Mouse (Mus musculus) liver, embryonic 12.5 days (tissue): ENCODE data around the gene Cygb. TPM values are rescaled to one million over a fixed set of nuclear protein-coding genes. Genes with fewer than 3 reads are reported as not detected.
"Not testable (repeated sequence)": the region's sequence is repeated elsewhere in the genome, so short reads cannot be mapped to it uniquely, and the experiment has no call there.

Experiments used
- ATAC-seq: fragments of 200-750 bp; cut with Nextera tagmentation; 2 replicates; pipeline ENCODE4 v1.8.0; 2017; ENCODE audit warnings: moderate number of reproducible peaks, mild to moderate bottlenecking, moderate library complexity
- H3K27ac ChIP-seq: fragments of 300-500 bp; sonication (generic); 2 replicates; pipeline ENCODE4 v1.5.1; 2016; ENCODE audit warnings: mild to moderate bottlenecking
- H3K27me3 ChIP-seq: fragments of 300-500 bp; sonication (generic); replicated peaks from 2 replicates; pipeline ENCODE4 v1.6.1; 2016; ENCODE audit warnings: mild to moderate bottlenecking, moderate library complexity
- H3K36me3 ChIP-seq: fragments of 300-500 bp; sonication (generic); 2 replicates; pipeline ENCODE4 v1.6.1; 2016; ENCODE audit warnings: mild to moderate bottlenecking, moderate library complexity
- H3K4me1 ChIP-seq: fragments of 300-500 bp; sonication (generic); 2 replicates; pipeline ENCODE4 v1.6.1; 2016
- H3K4me2 ChIP-seq: fragments of 300-500 bp; sonication (generic); 2 replicates; pipeline ENCODE4 v1.6.1; 2016; ENCODE audit warnings: mild to moderate bottlenecking, moderate library complexity
- H3K4me3 ChIP-seq: fragments of 300-500 bp; sonication (generic); 2 replicates; pipeline ENCODE4 v1.5.1; 2016; ENCODE audit warnings: mild to moderate bottlenecking, moderate library complexity
- H3K9ac ChIP-seq: fragments of 300-500 bp; sonication (generic); 2 replicates; pipeline ENCODE4 v1.6.1; 2016; ENCODE audit warnings: mild to moderate bottlenecking, moderate library complexity
- H3K9me3 ChIP-seq: fragments of 300-500 bp; sonication (generic); replicated peaks from 2 replicates; pipeline ENCODE4 v1.6.1; 2016; ENCODE audit warnings: mild to moderate bottlenecking, moderate library complexity
- WGBS: fragments of 180-500 bp; shearing (Covaris S2); methylation state at CpG from one replicate; pipeline ENCODE4 v1.1.7; 2016; ENCODE audit not compliant: insufficient replicate concordance; 5-methylcytosine and 5-hydroxymethylcytosine counted together
- polyA plus RNA-seq: library from polyadenylated mRNA; unstranded; fragments of >200 nt; fragmentation: Nextera tagmentation; extraction: Ambion mirVana; gene quantifications from 2 replicates; pipeline ENCODE4 v1.2.1, GENCODE M21; 2016

The Cygb gene
- polyA plus RNA-seq, 1 experiment from 2014 or later: 0.83 TPM

GRCm38 (mm10) chr11:116671845-116672434 lies 17.8 kb upstream of the Cygb start:
- H3K4me1 ChIP-seq: peaks cover 67% of the 10 kb centered on the region
- H3K9ac ChIP-seq: peak overlapping the region; percentile 91
- H3K9me3 ChIP-seq: no peaks in the 10 kb centered on the region
- peak overlapping the region; percentile 84 for H3K27ac ChIP-seq
- H3K4me2 ChIP-seq: peak overlapping the region; percentile 84
- H3K27me3 ChIP-seq: no peaks in the 10 kb centered on the region
- WGBS: under 1% methylated on average over 24 of the region's 24 CpGs
- no peak; the same call in 1 of the 2 replicates for ATAC-seq
- H3K36me3 ChIP-seq: peaks cover 44% of the 10 kb centered on the region
- peak overlapping the region; percentile 88 for H3K4me3 ChIP-seq

GRCm38 (mm10) chr11:116671112-116671844 lies 17.2 kb upstream of the Cygb start:
- H3K36me3 ChIP-seq: peaks cover 37% of the 10 kb centered on the region
- H3K27me3 ChIP-seq: no peaks in the 10 kb centered on the region
- H3K9me3 ChIP-seq: no peaks in the 10 kb centered on the region
- ATAC-seq: peak; percentile 84
- peak overlapping the region; percentile 91 for H3K9ac ChIP-seq
- H3K4me2 ChIP-seq: peak overlapping the region; percentile 84
- H3K4me3 ChIP-seq: peak overlapping the region; percentile 88
- H3K4me1 ChIP-seq: peaks cover 67% of the 10 kb centered on the region
- WGBS: under 1% methylated on average over 45 of the region's 45 CpGs
- peak overlapping the region; percentile 84 for H3K27ac ChIP-seq

GRCm38 (mm10) chr11:116670386-116670785 lies 16.3 kb upstream of the Cygb start:
- Histone ChIP-seq H3K36me3 (peaks cover 28% of the 10 kb centered on the region), H3K9ac (peak overlapping the region; percentile 91; the same call in 1 of the 2 replicates), H3K4me1 (peaks cover 65% of the 10 kb centered on the region), H3K4me3 (peak overlapping the region; percentile 88; the same call in 1 of the 2 replicates), H3K27me3 (no peaks in the 10 kb centered on the region), H3K4me2 (peak overlapping the region; percentile 84), H3K27ac (0 out of 2 replicates have a peak overlapping the region, but pooled peaks have one; percentile 10), H3K9me3 (no peaks in the 10 kb centered on the region)
- 83% methylated on average over 7 of the region's 7 CpGs for WGBS
- ATAC-seq: no peak

GRCm38 (mm10) chr11:116669787-116670365 lies 15.8 kb upstream of the Cygb start:
- Histone ChIP-seq H3K36me3 (peaks cover 23% of the 10 kb centered on the region), H3K9me3 (no peaks in the 10 kb centered on the region), H3K4me2 (peak overlapping the region; percentile 9), H3K9ac (no peak overlapping the region), H3K27ac (0 out of 2 replicates have a peak overlapping the region, but pooled peaks have one; percentile 10), H3K27me3 (no peaks in the 10 kb centered on the region), H3K4me1 (peaks cover 60% of the 10 kb centered on the region), H3K4me3 (no peak overlapping the region)
- WGBS: 26% methylated on average over 13 of the region's 13 CpGs
- peak; percentile 48 for ATAC-seq

- Histone ChIP-seq H3K9me3 (no peaks in the 10 kb centered on the region), H3K36me3 (peaks cover 17% of the 10 kb centered on the region), H3K27me3 (peaks cover 4% of the 10 kb centered on the region), H3K27ac (no peak overlapping the region), H3K4me3 (no peak overlapping the region), H3K9ac (no peak overlapping the region), H3K4me2 (peak overlapping the region; percentile 9), H3K4me1 (peaks cover 57% of the 10 kb centered on the region)
- no peak for ATAC-seq
- 42% methylated on average over 5 of the region's 5 CpGs for WGBS
Measured at GRCm38 (mm10) chr11:116669316-116669715, 15.2 kb upstream of the Cygb start.

- Histone ChIP-seq H3K4me2 (no peak overlapping the region), H3K27ac (no peak overlapping the region), H3K36me3 (peaks cover 13% of the 10 kb centered on the region), H3K27me3 (peaks cover 9% of the 10 kb centered on the region), H3K4me1 (peaks cover 57% of the 10 kb centered on the region), H3K9me3 (no peaks in the 10 kb centered on the region), H3K4me3 (no peak overlapping the region), H3K9ac (no peak overlapping the region)
- no peak for ATAC-seq
- 44% methylated on average over 7 of the region's 7 CpGs for WGBS
Measured at GRCm38 (mm10) chr11:116668839-116669238, 14.7 kb upstream of the Cygb start.

- H3K9ac ChIP-seq: no peak overlapping the region
- no peaks in the 10 kb centered on the region for H3K9me3 ChIP-seq
- H3K27me3 ChIP-seq: peaks cover 13% of the 10 kb centered on the region
- H3K4me1 ChIP-seq: peaks cover 55% of the 10 kb centered on the region
- no peak overlapping the region for H3K4me2 ChIP-seq
- no peak for ATAC-seq
- H3K4me3 ChIP-seq: no peak overlapping the region
- peaks cover 8% of the 10 kb centered on the region for H3K36me3 ChIP-seq
- H3K27ac ChIP-seq: no peak overlapping the region
- 50% methylated on average over 10 of the region's 10 CpGs for WGBS
Measured at GRCm38 (mm10) chr11:116668381-116668825, 14.3 kb upstream of the Cygb start.

- H3K9me3 ChIP-seq: no peaks in the 10 kb centered on the region
- H3K9ac ChIP-seq: no peak overlapping the region
- WGBS: 70% methylated on average over 8 of the region's 8 CpGs
- H3K4me1 ChIP-seq: peaks cover 50% of the 10 kb centered on the region
- no peak overlapping the region for H3K27ac ChIP-seq
- no peak overlapping the region for H3K4me2 ChIP-seq
- H3K27me3 ChIP-seq: peaks cover 18% of the 10 kb centered on the region
- no peak for ATAC-seq
- H3K4me3 ChIP-seq: no peak overlapping the region
- H3K36me3 ChIP-seq: peaks cover 4% of the 10 kb centered on the region
Measured at GRCm38 (mm10) chr11:116667930-116668329, 13.8 kb upstream of the Cygb start.

- H3K36me3 ChIP-seq, ATAC-seq, H3K9ac ChIP-seq, H3K4me2 ChIP-seq, H3K9me3 ChIP-seq, H3K27ac ChIP-seq, H3K4me3 ChIP-seq: not testable (repeated sequence)
- Histone ChIP-seq H3K27me3 (peaks cover 27% of the 10 kb centered on the region), H3K4me1 (peaks cover 44% of the 10 kb centered on the region)
- 49% methylated on average over 3 of the region's 5 CpGs for WGBS
Measured at GRCm38 (mm10) chr11:116667012-116667411, 12.9 kb upstream of the Cygb start.

- Histone ChIP-seq H3K4me3 (no peak overlapping the region), H3K36me3 (no peaks in the 10 kb centered on the region), H3K9me3 (no peaks in the 10 kb centered on the region), H3K4me1 (peaks cover 47% of the 10 kb centered on the region), H3K27ac (no peak overlapping the region), H3K27me3 (peaks cover 31% of the 10 kb centered on the region), H3K4me2 (no peak overlapping the region), H3K9ac (no peak overlapping the region)
- WGBS: 70% methylated on average over 9 of the region's 9 CpGs
- ATAC-seq: no peak
Measured at GRCm38 (mm10) chr11:116666566-116666965, 12.5 kb upstream of the Cygb start.

GRCm38 (mm10) chr11:116665289-116665688 lies 11.2 kb upstream of the Cygb start:
- Histone ChIP-seq H3K27me3 (peaks cover 44% of the 10 kb centered on the region), H3K36me3 (no peaks in the 10 kb centered on the region), H3K27ac (no peak overlapping the region), H3K9me3 (no peaks in the 10 kb centered on the region), H3K9ac (no peak overlapping the region), H3K4me1 (peaks cover 48% of the 10 kb centered on the region), H3K4me2 (no peak overlapping the region), H3K4me3 (no peak overlapping the region)
- no peak for ATAC-seq
- WGBS: 61% methylated on average over 10 of the region's 10 CpGs

- H3K4me2 ChIP-seq: no peak overlapping the region
- H3K4me1 ChIP-seq: peaks cover 47% of the 10 kb centered on the region
- H3K27me3 ChIP-seq: peaks cover 49% of the 10 kb centered on the region
- 58% methylated on average over 8 of the region's 8 CpGs for WGBS
- H3K27ac ChIP-seq: no peak overlapping the region
- no peak overlapping the region for H3K9ac ChIP-seq
- ATAC-seq: no peak
- no peaks in the 10 kb centered on the region for H3K9me3 ChIP-seq
- H3K36me3 ChIP-seq: no peaks in the 10 kb centered on the region
- no peak overlapping the region for H3K4me3 ChIP-seq
Measured at GRCm38 (mm10) chr11:116661948-116662377, 7.8 kb upstream of the Cygb start.
